Mouse (Mus musculus): ENCODE measurements at regions not wholly inside any gene's neighbourhood (a gene's known extent, or its start where the extent isn't known, plus 50 kb on each side); places are given as distances from the start of the nearest gene placed in this dataset.
A peak's percentile ranks its signal among the peaks of the same experiment; 100 is the strongest.

DNA sequence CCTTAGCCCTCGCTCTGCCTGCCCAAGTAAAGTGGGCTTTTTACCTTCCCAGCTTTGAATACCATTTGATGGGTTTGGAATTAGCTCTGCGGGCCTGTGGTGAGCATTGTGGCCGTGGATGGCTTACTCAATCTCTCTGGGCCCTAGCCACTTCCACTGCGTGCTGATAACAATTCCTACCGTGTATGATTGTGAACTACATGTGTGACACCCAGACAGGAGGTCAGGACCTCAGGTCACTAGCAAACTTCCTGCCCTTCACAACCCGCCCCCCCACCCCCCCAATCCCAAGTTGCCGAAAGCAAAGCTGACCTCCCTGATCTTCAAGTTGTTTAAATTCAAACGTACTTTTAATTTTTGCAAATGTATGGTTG lies 231.9 kb downstream of the 4933412E24Rik start:
- DNase-seq = peak; percentile 6

GRCm38 (mm10) chr15:59783782-59784555 lies 232.4 kb downstream of the 4933412E24Rik start:
- peak; percentile 42 for DNase-seq

GRCm38 (mm10) chr15:59783393-59783781 lies 233.0 kb downstream of the 4933412E24Rik start:
- no peak for DNase-seq

- no peak for DNase-seq
Measured at GRCm38 (mm10) chr15:59780506-59780905, 235.9 kb downstream of the 4933412E24Rik start.

DNA sequence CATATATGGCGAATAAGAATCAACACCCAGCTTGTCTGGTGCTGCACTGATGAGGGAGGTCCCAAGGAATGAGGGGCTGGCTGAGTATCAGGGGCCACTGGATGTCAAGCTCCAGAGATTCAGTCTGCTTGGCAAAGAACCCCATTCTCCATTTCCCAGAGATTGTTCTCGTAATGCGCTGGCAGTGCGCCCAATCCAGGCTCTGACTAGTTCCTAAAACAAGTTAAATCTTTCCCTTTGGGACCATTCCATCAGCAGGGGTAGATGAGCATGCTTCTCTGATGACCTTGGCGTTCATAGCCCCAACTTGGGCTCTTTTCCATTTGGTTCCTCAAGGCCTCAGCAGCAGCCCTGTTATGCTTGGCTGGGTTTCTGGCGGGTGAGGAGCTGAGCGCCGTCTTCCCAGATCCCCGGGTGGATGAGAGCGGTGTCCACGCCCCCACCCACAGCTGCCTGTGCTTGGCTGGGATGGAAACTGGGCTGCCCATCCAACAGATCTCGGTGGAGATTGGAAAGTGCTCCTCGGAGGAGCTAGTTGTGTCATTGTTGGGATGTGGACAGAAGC lies 239.0 kb downstream of the 4933412E24Rik start:
- no peak for DNase-seq

DNA sequence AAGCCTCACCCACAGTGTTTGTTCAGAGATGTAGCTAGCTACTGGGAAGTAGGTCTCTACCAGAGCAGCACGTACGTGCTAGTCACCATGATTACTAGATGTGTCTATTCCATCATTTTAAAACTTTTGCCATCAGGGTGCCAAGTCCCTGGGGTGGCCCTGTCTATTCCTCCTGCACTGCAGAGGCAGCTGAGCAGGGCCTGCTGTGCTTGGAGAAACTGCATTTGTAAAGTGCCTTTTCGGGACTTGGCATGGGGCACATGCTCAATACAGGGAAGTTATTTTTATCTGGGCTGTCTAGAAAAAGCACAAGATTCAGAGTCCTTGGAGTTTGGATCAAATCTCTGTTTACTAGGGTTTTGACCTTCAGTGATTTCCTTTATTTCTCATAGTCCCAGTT lies 240.6 kb downstream of the 4933412E24Rik start:
- no peak for DNase-seq

GRCm38 (mm10) chr15:59773983-59774382 lies 242.4 kb downstream of the 4933412E24Rik start:
- no peak for DNase-seq

GRCm38 (mm10) chr15:59772595-59772994 lies 243.8 kb downstream of the 4933412E24Rik start:
- no peak for DNase-seq

GRCm38 (mm10) chr15:59762061-59762460 lies 254.4 kb downstream of the 4933412E24Rik start:
- DNase-seq = no peak

- DNase-seq = no peak
Measured at GRCm38 (mm10) chr15:59760490-59760889, 255.9 kb downstream of the 4933412E24Rik start.

- no peak for DNase-seq
Measured at GRCm38 (mm10) chr15:59759566-59759965, 256.8 kb downstream of the 4933412E24Rik start.

GRCm38 (mm10) chr15:59758971-59759370 lies 257.4 kb downstream of the 4933412E24Rik start:
- DNase-seq = no peak

GRCm38 (mm10) chr15:59756141-59756540 lies 260.3 kb downstream of the 4933412E24Rik start:
- DNase-seq = no peak

GRCm38 (mm10) chr15:59754906-59755305 lies 261.5 kb downstream of the 4933412E24Rik start:
- no peak for DNase-seq

DNA sequence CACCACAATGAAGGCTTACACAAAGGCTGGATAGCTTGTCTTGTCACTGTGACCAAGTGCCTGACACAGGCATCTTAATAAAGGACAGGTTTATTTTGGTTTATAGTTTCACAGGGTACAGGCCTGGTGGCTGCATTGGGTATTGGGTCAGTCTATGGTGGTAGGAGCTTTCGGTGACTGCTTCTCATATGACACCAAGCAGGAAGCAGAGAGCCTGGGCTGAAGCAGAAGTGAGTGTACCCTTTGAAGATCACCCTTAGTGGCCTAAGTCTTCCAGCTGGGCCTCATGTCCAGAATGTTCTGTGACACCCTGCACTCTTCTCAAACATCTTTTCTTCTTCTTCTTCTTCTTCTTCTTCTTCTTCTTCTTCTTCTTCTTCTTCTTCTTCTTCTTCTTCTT lies 264.1 kb downstream of the 4933412E24Rik start:
- DNase-seq = no peak

DNA sequence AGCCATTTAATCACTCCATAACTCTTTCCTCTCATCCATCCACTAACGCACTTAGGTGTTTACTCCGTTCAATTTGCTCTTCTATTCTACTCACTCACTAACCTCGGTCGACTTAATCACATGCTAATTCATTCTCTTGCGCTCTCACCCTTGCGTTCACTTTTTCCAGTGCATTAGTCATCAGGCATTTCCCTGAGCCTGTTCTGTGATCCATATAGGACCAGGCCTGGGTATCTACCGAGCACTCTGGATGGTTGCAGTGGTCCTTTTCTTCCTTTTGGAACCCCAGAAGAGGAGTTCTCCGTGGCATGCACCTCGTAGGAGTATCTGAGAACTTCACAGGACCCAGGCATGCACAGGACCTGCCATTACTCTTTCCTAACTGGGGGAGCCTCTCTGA lies 270.1 kb downstream of the 4933412E24Rik start:
- no peak for DNase-seq

DNA sequence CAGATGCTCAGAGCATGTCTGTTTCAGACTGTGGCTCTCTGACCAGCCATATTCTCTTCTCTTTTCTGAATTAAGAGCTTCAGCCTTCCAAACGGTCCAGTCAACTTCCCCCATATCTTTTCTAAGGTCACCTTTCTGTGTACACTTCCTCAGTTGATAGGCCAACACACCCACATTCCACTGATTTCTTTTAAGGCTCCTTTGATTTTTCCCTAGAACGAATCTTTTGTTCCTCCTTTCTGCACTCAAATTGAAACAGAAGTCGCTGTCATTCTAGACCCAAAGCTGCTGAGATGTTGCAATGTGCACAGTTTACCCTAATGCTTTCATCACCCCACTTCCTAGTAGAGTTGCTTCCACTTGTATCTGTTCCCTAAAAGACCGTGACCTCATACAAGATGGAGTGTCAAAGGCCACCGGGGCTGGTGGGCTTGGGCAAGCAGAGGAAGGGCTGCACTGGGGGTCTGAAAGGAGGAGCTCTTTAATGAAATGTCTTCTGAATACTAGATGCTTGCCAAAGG lies 271.9 kb downstream of the 4933412E24Rik start:
- DNase-seq = no peak

- no peak for DNase-seq
Measured at GRCm38 (mm10) chr15:59739197-59739596, 277.2 kb downstream of the 4933412E24Rik start.

DNA sequence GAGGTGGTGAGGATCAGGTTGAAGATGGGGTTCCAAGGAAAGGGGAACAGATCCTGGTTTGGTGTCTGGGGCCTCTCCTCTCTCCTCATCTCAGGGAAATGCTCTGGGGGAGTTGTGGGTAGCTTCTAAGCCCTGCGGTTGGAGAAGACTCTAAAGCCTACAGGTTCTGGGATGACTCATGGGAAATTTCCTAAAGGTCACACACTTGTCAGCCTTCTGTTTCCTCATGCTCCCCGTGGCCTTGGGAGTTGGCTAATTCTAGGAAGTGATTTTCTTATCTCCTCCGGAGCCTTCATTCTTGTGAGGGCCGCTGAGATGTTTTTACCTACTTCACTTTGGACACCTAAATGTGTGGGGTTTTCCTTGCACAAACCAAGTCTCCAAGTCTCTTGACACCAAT lies 279.2 kb downstream of the 4933412E24Rik start:
- no peak for DNase-seq

DNA sequence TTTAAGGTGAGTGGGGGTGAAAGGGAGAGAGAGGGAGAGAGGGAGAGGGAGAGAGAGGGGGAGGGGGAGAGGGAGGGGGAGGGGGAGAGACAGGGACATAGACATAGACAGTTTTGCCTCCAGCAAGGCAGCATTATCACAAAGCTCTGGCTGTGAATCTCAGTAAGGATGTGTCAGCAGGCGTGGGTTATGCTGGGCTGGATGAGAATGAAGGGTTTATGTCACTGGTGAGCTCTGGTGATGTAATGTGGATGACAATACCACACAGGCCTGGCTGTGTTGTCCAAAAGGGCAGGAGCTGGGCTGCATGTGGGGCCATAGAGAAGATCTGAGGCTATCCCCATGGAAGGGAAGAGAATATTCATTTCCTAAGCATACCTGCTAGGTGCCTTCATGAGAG lies 282.0 kb downstream of the 4933412E24Rik start:
- no peak for DNase-seq

DNA sequence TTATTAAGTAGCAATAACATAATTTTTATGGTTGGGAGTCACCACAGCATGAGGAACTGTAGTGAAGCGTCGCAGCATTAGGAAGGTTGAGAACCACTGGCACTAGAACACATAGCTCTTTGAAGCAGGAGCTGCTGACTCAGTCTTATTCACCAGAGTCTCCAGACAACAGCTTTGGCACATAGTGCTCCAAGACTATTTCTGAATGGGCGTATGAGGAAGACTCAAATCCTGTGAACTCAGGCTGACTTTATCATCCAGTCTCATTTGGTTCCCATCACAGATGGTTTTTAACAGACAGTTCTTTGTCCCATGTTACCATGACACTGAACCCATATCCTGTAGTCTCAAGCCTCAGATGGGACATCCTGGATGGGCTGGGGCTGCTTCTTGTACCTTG lies 282.5 kb downstream of the 4933412E24Rik start:
- no peak for DNase-seq

GRCm38 (mm10) chr15:59733031-59733810 lies 283.2 kb downstream of the 4933412E24Rik start:
- DNase-seq = no peak

DNA sequence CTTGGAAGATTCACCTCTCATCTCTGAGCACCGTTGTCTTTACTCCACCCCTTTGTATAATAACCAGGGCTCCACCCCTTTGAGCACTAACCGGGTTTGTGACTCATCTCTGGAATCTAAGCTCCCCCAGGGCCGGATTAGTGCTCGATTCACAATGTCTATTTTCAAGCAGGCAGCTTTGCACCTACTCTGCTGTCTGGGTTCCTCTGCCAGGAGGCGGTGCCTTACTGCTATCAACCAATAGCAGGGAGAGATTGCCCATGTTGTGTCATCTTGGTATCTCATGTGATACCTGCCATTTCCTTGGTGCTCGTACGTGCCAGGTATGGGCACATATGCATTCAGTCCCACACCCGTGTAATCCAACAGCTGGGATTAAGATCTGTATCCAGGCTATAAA lies 285.3 kb downstream of the 4933412E24Rik start:
- DNase-seq = no peak

Measured in embryo, embryonic 11 days (tissue).